Mouse (Mus musculus) thymus, postnatal 36 days (tissue): ENCODE data around the gene Hoxd4.

Experiments
- DNase-seq, 2 experiments: peaks; one replicate each; pipeline ENCODE4 v3.0.0; 2022; ENCODE audit warnings: mixed read lengths in 2 of 2

Hoxd4 gene

GRCm38 (mm10) chr2:74731799-74732512 is 20.2 kb downstream of the Hoxd4 start:
- DNase-seq, result no peak

- DNase-seq, result no peak
Observed at GRCm38 (mm10) chr2:74732513-74733316, 21.0 kb downstream of the Hoxd4 start.

GRCm38 (mm10) chr2:74733317-74733661 is 21.6 kb downstream of the Hoxd4 start:
- DNase-seq, result no peak

GRCm38 (mm10) chr2:74733765-74734164 is 22.0 kb downstream of the Hoxd4 start:
- no peak for DNase-seq

- no peak for DNase-seq
Observed at GRCm38 (mm10) chr2:74734451-74734850, 22.7 kb downstream of the Hoxd4 start.

- no peak for DNase-seq
Observed at GRCm38 (mm10) chr2:74734996-74735811, 23.5 kb downstream of the Hoxd4 start.

- DNase-seq, result no peak
Observed at GRCm38 (mm10) chr2:74735851-74736687, 24.3 kb downstream of the Hoxd4 start.

- no peak for DNase-seq
Observed at GRCm38 (mm10) chr2:74736688-74737577, 25.2 kb downstream of the Hoxd4 start.

GRCm38 (mm10) chr2:74737578-74738070 is 25.9 kb downstream of the Hoxd4 start:
- no peak for DNase-seq

GRCm38 (mm10) chr2:74738623-74739475 is 27.1 kb downstream of the Hoxd4 start:
- no peak for DNase-seq

- DNase-seq, result no peak
Observed at GRCm38 (mm10) chr2:74739476-74739800, 27.7 kb downstream of the Hoxd4 start.

- DNase-seq, result no peak
Observed at GRCm38 (mm10) chr2:74739869-74740268, 28.1 kb downstream of the Hoxd4 start.

GRCm38 (mm10) chr2:74740311-74741091 is 28.8 kb downstream of the Hoxd4 start:
- no peak for DNase-seq

- no peak for DNase-seq
Observed at GRCm38 (mm10) chr2:74741252-74741978, 29.7 kb downstream of the Hoxd4 start.

- no peak for DNase-seq
Observed at GRCm38 (mm10) chr2:74741979-74742277, 30.2 kb downstream of the Hoxd4 start.

- DNase-seq, result no peak
Observed at GRCm38 (mm10) chr2:74745540-74746297, 34.0 kb downstream of the Hoxd4 start.

GRCm38 (mm10) chr2:74746298-74746921 is 34.7 kb downstream of the Hoxd4 start:
- DNase-seq, result no peak

- no peak for DNase-seq
Observed at GRCm38 (mm10) chr2:74747006-74747405, 35.3 kb downstream of the Hoxd4 start.
